In the genomic region with DNA sequence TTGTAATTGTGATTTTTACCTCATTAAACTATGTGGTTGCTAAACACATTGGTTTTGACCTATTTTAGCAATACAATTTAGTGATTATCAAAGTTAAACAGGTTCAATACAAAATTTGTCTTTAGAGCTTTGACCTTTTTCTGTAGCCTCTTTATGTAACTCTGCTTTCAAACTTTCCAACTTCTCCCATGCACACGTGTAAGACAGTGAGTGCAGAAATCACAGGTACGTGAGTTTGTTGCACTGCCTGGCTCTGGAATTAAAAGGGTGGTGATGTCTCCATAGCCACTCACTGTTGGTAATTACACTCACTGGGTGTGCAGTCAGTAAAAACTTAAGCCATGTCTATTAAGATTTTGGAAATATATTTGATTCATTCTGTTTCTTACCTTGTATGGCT, we compare ENCODE assay signal across 14 mouse cellular contexts.
"Had no signal": no experiment of that assay in that cellular context is flagged by ENCODE, and none has a peak within 500 bp of the region (broad histone marks: within the 10 kb centered on the region; RNA-seq: fewer than 3 reads in every experiment).

No protein-coding gene starts in this region.

- H3K4me2 ChIP-seq: neural tube, embryonic 15.5 days; stomach, embryonic 15.5 days had no signal

- DNase-seq: right cerebral cortex, adult 18-20 months; right cerebral cortex, postnatal 14 days; right cerebral cortex, postnatal 25 days; right cerebral cortex, postnatal 4 days; spleen, adult 18-20 months; thymus, adult 18-20 months; thymus, adult 2 months; thymus, postnatal 14 days; thymus, postnatal 25 days; thymus, postnatal 36 days; thymus, postnatal 4 days had no signal

- H3K4me1 ChIP-seq: stomach, embryonic 15.5 days had no signal

- H3K36me3 ChIP-seq: neural tube, embryonic 15.5 days; stomach, embryonic 15.5 days had no signal

- H3K9ac ChIP-seq: neural tube, embryonic 15.5 days; stomach, embryonic 15.5 days had no signal

- H3K9me3 ChIP-seq: neural tube, embryonic 15.5 days; stomach, embryonic 15.5 days had no signal

- H3K4me3 ChIP-seq: neural tube, embryonic 15.5 days; stomach, embryonic 15.5 days had no signal

- H3K27ac ChIP-seq: neural tube, embryonic 15.5 days; stomach, embryonic 15.5 days; stomach, postnatal 0 days had no signal

- H3K27me3 ChIP-seq: neural tube, embryonic 15.5 days; stomach, embryonic 15.5 days had no signal
